In the genomic region with DNA sequence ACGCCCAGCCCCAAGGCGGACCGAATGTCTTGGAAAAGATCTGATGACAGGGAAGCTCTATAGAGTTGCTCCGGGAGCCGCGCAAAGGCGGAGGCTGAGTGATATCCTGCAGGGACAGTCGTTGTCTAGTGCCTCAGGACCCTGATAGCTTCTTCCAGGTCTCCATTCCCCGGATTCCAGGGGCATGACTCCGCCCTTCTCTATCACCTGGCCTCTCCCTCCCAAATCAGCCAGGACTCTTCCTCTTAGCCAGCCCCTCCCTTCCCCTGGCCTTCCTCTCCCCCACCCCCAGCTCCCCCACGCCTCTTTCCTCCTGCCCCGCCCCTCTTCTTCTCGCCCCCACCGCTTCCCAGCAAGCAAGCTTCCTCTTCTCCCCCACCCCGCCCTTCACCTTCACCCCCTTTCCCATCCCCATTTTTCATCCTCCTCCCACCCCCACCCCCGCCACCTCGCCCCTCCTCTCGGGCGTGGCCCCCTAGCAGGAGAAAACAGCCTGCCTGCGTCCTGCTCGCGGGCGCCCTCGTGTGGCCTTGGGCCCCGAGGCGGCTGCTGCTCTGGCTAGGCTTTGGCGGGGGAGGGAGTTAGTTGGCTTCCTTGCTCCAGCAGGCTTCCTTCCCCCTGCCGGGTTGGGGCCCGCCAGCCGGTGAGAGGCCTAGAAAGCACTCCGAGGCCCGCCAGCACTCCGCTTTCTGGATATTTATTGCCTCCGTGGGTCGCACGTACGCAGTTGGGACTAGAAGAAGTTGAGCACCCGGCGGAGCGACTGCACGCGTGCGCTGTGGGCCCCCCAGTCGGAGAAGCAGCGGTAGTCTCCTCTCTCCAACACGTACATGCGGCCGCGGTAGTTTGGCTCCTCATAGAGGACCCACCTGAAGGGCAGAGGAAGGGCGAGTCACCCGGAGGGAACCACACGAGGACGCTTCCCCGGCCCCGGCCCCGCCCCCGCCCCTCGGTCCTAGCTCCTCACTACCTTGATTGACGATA, we compare ENCODE assay signal across 8 mouse cellular contexts. TPM values are rescaled to one million over a fixed set of nuclear protein-coding genes. Genes with fewer than 3 reads are reported as not detected.
DNase-seq lines count a peak whose midpoint lies in the region; ATAC-seq lines count a peak whose summit lies in the region.

No protein-coding gene starts in this region.

- peak overlapping the region; percentile 84 for H3K4me2 ChIP-seq in embryonic facial prominence, embryonic 13.5 days
- H3K4me2 ChIP-seq in limb, embryonic 13.5 days (replicated peaks): peak overlapping the region; percentile 77
- H3K4me2 ChIP-seq in midbrain, embryonic 15.5 days: peak overlapping the region; percentile 90

- H3K4me1 ChIP-seq in embryonic facial prominence, embryonic 13.5 days: peaks cover 45% of the 10 kb centered on the region
- H3K4me1 ChIP-seq in limb, embryonic 13.5 days: peaks cover 41% of the 10 kb centered on the region
- H3K4me1 ChIP-seq in midbrain, embryonic 15.5 days: peaks cover 19% of the 10 kb centered on the region

- peak overlapping the region; percentile 60 for H3K4me3 ChIP-seq in embryonic facial prominence, embryonic 13.5 days
- H3K4me3 ChIP-seq in limb, embryonic 13.5 days: peak overlapping the region; percentile 58
- H3K4me3 ChIP-seq in midbrain, embryonic 15.5 days: peak overlapping the region; percentile 65

- 1% methylated on average over 57 of the region's 59 CpGs for WGBS in embryonic facial prominence, embryonic 13.5 days
- WGBS in limb, embryonic 13.5 days: under 1% methylated on average over 59 of the region's 59 CpGs
- under 1% methylated on average over 56 of the region's 59 CpGs for WGBS in midbrain, embryonic 15.5 days

- ATAC-seq in embryonic facial prominence, embryonic 13.5 days (ENCODE audit: insufficient number of reproducible peaks, insufficient read depth, low FRiP score, low TSS enrichment, low read depth): peak; percentile 78
- ATAC-seq in limb, embryonic 13.5 days (ENCODE audit: low FRiP score, low read depth): peak; percentile 84
- ATAC-seq in midbrain, embryonic 15.5 days (replicated peaks): peak; percentile 84

- no peaks in the 10 kb centered on the region for H3K36me3 ChIP-seq in embryonic facial prominence, embryonic 13.5 days
- no peaks in the 10 kb centered on the region for H3K36me3 ChIP-seq in limb, embryonic 13.5 days
- no peaks in the 10 kb centered on the region for H3K36me3 ChIP-seq in midbrain, embryonic 15.5 days (replicated peaks)

- H3K9me3 ChIP-seq in embryonic facial prominence, embryonic 13.5 days: no peaks in the 10 kb centered on the region
- H3K9me3 ChIP-seq in limb, embryonic 13.5 days: no peaks in the 10 kb centered on the region
- no peaks in the 10 kb centered on the region for H3K9me3 ChIP-seq in midbrain, embryonic 15.5 days

- H3K9ac ChIP-seq in embryonic facial prominence, embryonic 13.5 days: peak overlapping the region; percentile 89
- H3K9ac ChIP-seq in limb, embryonic 13.5 days: peak overlapping the region; percentile 85
- H3K9ac ChIP-seq in midbrain, embryonic 15.5 days: peak overlapping the region; percentile 60

- peak; percentile 91 for DNase-seq in A20 (ENCODE audit: low read depth, low spot score)
- DNase-seq in adrenal gland, postnatal 4 days (ENCODE audit: low spot score in 2 of 2): peak; percentile 68 to 80
- peak; percentile 84 for DNase-seq in heart, adult 8-10 months (ENCODE audit: low spot score)
- DNase-seq in kidney, adult 9 months: peak; percentile 84
- peak; percentile 71 to 87 for DNase-seq in spleen, postnatal 10 days (ENCODE audit: low spot score in 2 of 2)

- H3K27ac ChIP-seq in embryonic facial prominence, embryonic 13.5 days: peak overlapping the region; percentile 97
- peak overlapping the region; percentile 95 for H3K27ac ChIP-seq in limb, embryonic 13.5 days
- peak overlapping the region; percentile 82 for H3K27ac ChIP-seq in midbrain, embryonic 15.5 days

- H3K27me3 ChIP-seq in embryonic facial prominence, embryonic 13.5 days: no peaks in the 10 kb centered on the region
- no peaks in the 10 kb centered on the region for H3K27me3 ChIP-seq in limb, embryonic 13.5 days
- H3K27me3 ChIP-seq in midbrain, embryonic 15.5 days (replicated peaks): no peaks in the 10 kb centered on the region

RNA-seq across cellular contexts. Expression of a gene that starts 7.2 kb away (rescaled TPM):
- 1 to 10 TPM; 6.0 to 6.2 TPM for total RNA-seq in adrenal gland, postnatal 4 days (2021)
- 1.1 and 2.8 TPM in 2 replicates for polyA plus RNA-seq in embryonic facial prominence, embryonic 13.5 days (2015; fragmentation: Nextera tagmentation; extraction: Ambion mirVana)
- total RNA-seq in heart, adult 8-10 months (2022): not detected
- 1.8 and 3.8 TPM in 2 replicates for polyA plus RNA-seq in limb, embryonic 13.5 days (2015; fragmentation: Nextera tagmentation; extraction: Ambion mirVana)
- polyA plus RNA-seq in midbrain, embryonic 15.5 days (2015; fragmentation: Nextera tagmentation; extraction: Ambion mirVana): 1.7 and 2.5 TPM in 2 replicates

RNA-seq across cellular contexts. Expression of a gene that starts 20.1 kb away (rescaled TPM):
- total RNA-seq in adrenal gland, postnatal 4 days (2021): 1 to 10 TPM; 6.2 to 9.6 TPM
- 73.1 and 77.5 TPM in 2 replicates for polyA plus RNA-seq in embryonic facial prominence, embryonic 13.5 days (2015; fragmentation: Nextera tagmentation; extraction: Ambion mirVana)
- 1 to 10 TPM in 1 of 4 experiments, under 1 TPM in 3; 0.16 to 1.2 (median 0.60) TPM for total RNA-seq in heart, adult 8-10 months (2022)
- 38.3 and 39.6 TPM in 2 replicates for polyA plus RNA-seq in limb, embryonic 13.5 days (2015; fragmentation: Nextera tagmentation; extraction: Ambion mirVana)
- 6.7 and 8.6 TPM in 2 replicates for polyA plus RNA-seq in midbrain, embryonic 15.5 days (2015; fragmentation: Nextera tagmentation; extraction: Ambion mirVana)

Comparison
In these comparisons a context has a peak if more than half of its experiments do, and no peak if none do; other contexts are left out.
1. Peak in every context shown above with its lines: DNase-seq, ATAC-seq, H3K4me3 ChIP-seq and H3K27ac ChIP-seq.